Mouse (Mus musculus): ENCODE data around the gene Sycp2l. TPM values are rescaled to one million over a fixed set of nuclear protein-coding genes. Genes with fewer than 3 reads are reported as not detected.

Sycp2l gene
- total RNA-seq, 2 experiments from 2014 or later, result 0.18 TPM; not detected in 1

Other genes with a start within 250 kb of the Sycp2l start
- gene Pak1ip1, start 113.3 kb upstream of the Sycp2l start, total RNA-seq (2021), result 10 to 100 TPM; 34.8 to 34.9 TPM
- 10 to 100 TPM; 66.6 to 75.7 TPM for gene Tmem14c, start 98.0 kb upstream of the Sycp2l start, total RNA-seq (2021)
- 1 to 10 TPM; 1.1 to 2.0 TPM for gene Mak, start 34.6 kb upstream of the Sycp2l start, total RNA-seq (2021)
- gene Gcm2, start 3.3 kb upstream of the Sycp2l start, total RNA-seq (2021), result not detected
- 10 to 100 TPM; 42.1 to 44.2 TPM for gene Elovl2, start 106.1 kb downstream of the Sycp2l start, total RNA-seq (2021)
- gene Smim13, start 135.5 kb downstream of the Sycp2l start, total RNA-seq (2021), result 100 to 1,000 TPM; 122 to 128 TPM
- gene Gm17364, start 159.7 kb downstream of the Sycp2l start, total RNA-seq (2021), result not detected

Measured in layer of hippocampus, postnatal 10 days (tissue).